Mouse (Mus musculus): ENCODE data around the gene Csf1.

- TF ChIP-seq GATA1 (IDR thresholded peaks at IDR 0.05; ENCODE audit: borderline replicate concordance, low read length), result no peak
- TF ChIP-seq FLI1 (IDR thresholded peaks at IDR 0.05; ENCODE audit: low read length), result no peak
Observed at GRCm38 (mm10) chr3:107775056-107775455, 14.8 kb upstream of the Csf1 start.
